Mouse (Mus musculus) left cerebral cortex, postnatal 10 days (tissue): Measurements from ENCODE around the gene Shld2. TPM values are rescaled to one million over a fixed set of nuclear protein-coding genes. Genes with fewer than 3 reads are reported as not detected.
A peak's percentile ranks its signal among the peaks of the same experiment; 100 is the strongest.

Experiments used
- DNase-seq, 2 experiments: peaks; one replicate each; pipeline ENCODE4 v3.0.0; 2021 to 2022; ENCODE audit warnings: low spot score in 2 of 2, mixed read lengths in 1 of 2; ENCODE audit errors: extremely low spot score in 1 of 2
- intact Hi-C: fragments of 180-260 bp; cut with DNase I; formaldehyde crosslinking; loops from one replicate; pipeline ENCODE4 v1.15.1; 2025
- total RNA-seq, 2 experiments: library from RNA; stranded (reverse); gene quantifications; 2 replicates each; pipeline ENCODE4 v1.2.3; 2021

Shld2 gene
- total RNA-seq, 2 experiments from 2014 or later = 10.4 to 11.3 TPM

- DNase-seq = no peak
- intact Hi-C loops = no loop called here
Observed at GRCm38 (mm10) chr14:34196706-34197105, 113.6 kb downstream of the Shld2 start.

DNA sequence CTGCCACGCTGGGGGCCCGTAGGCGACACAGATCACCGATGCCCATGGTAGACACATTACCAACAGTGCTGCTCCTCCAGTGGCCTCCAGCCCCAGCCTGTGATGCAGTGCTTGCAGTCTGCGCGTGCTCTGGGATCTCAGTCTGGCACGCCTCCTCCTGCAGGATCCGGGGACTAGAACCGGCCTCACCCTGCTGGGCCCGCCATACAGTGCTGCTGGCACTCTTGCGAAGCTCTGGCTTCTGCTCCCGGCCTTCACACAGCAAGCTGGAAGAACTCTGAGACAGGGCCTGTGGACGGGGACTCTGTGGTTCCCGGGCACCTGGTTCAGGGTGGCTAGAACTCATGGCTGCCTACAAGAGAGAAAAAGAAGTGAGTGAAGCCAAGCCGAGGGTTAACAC, 114.8 kb downstream of the Shld2 start:
- intact Hi-C loops = no loop called here
- DNase-seq = no peak

GRCm38 (mm10) chr14:34193879-34194278, 116.4 kb downstream of the Shld2 start:
- intact Hi-C loops = no loop called here
- DNase-seq = no peak

DNA sequence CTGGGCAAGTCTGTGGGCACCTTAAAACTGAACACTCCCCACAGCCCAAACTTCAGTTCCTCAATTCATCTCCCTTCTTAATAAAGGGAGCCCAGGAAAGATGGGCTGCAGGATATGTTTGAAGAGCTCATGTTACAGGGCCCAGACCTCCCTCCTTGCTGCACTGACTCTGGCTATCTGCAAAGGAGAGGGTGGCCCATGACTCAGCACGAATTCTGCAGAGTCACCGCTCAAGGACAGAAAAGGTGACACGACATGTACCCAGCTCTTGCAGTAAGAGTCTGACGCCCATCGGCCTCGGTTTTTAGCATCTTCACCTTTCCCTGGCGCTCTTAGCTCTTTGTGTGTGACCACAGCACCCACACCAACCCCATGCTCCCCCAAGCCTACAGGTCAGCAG, 119.9 kb downstream of the Shld2 start:
- intact Hi-C loops = no loop called here
- DNase-seq = no peak

DNA sequence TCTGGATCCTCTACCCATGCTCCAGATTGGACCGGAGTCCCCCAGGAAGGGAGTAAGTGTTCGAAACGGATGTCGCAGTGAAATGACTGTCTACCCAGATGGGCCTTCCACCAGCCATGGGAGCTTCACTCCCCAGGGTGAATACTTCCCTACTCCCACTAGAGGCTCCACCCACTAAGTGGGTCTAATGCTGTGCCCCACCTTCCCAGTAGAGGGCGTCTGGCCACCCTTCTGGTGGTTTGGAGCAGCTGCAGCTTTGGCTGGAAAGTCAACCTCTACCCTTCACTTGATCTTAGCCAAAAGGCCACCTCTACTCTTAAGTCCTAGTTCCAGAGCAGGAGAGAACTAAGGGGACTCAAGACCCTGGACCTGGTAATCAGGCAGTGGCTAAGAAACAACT, 121.7 kb downstream of the Shld2 start:
- intact Hi-C loops = no loop called here
- DNase-seq = peak in 1 of 2 experiments; percentile 62

Other genes with a start within 250 kb of the Shld2 start
- under 1 TPM; 0.47 to 0.57 TPM for gene Anxa8, start 224.5 kb downstream of the Shld2 start, total RNA-seq
- gene A630023A22Rik, start 207.7 kb downstream of the Shld2 start, total RNA-seq = not detected
- gene Npy4r, start 158.0 kb downstream of the Shld2 start, total RNA-seq = not detected
- gene Gprin2, start 108.8 kb downstream of the Shld2 start, total RNA-seq = 1 to 10 TPM; 6.3 TPM
- gene Syt15, start 90.9 kb downstream of the Shld2 start, total RNA-seq = 1 to 10 TPM; 1.2 to 1.8 TPM
- gene Glud1, start 234 bp upstream of the Shld2 start, total RNA-seq = 100 to 1,000 TPM; 339 to 352 TPM
- gene Fam25c, start 44.9 kb upstream of the Shld2 start, total RNA-seq = 1 to 10 TPM in 1 of 2 experiments, not detected in 1; 1.0 TPM
- gene Sncg, start 64.3 kb upstream of the Shld2 start, total RNA-seq = 1 to 10 TPM; 1.4 to 2.0 TPM
- gene Mmrn2, start 65.0 kb upstream of the Shld2 start, total RNA-seq = 1 to 10 TPM; 3.8 to 5.1 TPM
- 10 to 100 TPM; 34.7 to 37.3 TPM for gene Bmpr1a, start 192.8 kb upstream of the Shld2 start, total RNA-seq
- gene 9230112D13Rik, start 212.3 kb upstream of the Shld2 start, total RNA-seq = not detected